Mouse (Mus musculus) embryonic fibroblast, embryonic 13.5 days (primary cell): ENCODE measurements around the gene Wdr66.
A peak's percentile ranks its signal among the peaks of the same experiment; 100 is the strongest.

Experiments used
- CTCF ChIP-seq: IDR thresholded peaks from 2 replicates; pipeline ENCODE4 v1.5.1; 2011; ENCODE audit warnings: mild to moderate bottlenecking, control low read depth, low read length, moderate library complexity, borderline replicate concordance; ENCODE audit not compliant: insufficient read depth
- POLR2A ChIP-seq: IDR thresholded peaks from 2 replicates; pipeline ENCODE4 v1.6.1; 2011; ENCODE audit warnings: low read depth, mild to moderate bottlenecking, control low read depth, low read length, moderate library complexity

- no peak for TF ChIP-seq POLR2A
- TF ChIP-seq CTCF = peak; percentile 22; the same call in 1 of the 2 replicates
These were observed 33.3 kb downstream of the Wdr66 start for GRCm38 (mm10) chr5:123285174-123285573.
